Mouse (Mus musculus): ENCODE data around the gene Gfral.
A peak's percentile ranks its signal among the peaks of the same experiment; 100 is the strongest.

Gfral gene

DNA sequence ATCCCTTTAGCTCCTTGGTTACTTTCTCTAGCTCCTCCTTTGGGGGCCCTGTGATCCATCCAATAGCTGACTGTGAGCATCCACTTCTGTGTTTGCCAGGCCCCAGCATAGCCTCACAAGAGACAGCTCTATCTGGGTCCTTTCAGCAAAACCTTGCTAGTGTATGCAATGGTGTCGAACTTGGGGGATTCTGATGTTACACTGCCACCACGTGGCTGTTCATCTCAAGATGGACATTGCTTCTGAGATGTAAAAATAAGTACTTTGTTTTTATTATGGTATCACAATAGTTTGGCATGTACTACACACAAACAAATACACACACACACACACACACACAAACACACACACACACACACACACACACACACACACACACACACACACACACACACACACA is 90.6 kb downstream of the Gfral start:
- DNase-seq, result peak; percentile 1
